Mouse (Mus musculus) urinary bladder, adult 18-20 months (tissue): Measurements from ENCODE around the gene Nol7.

ENCODE experiments used
- DNase-seq, 2 experiments: peaks; one replicate each; pipeline ENCODE4 v3.0.0; 2022; ENCODE audit warnings: low spot score in 2 of 2, mixed read lengths in 2 of 2

The Nol7 gene

DNA sequence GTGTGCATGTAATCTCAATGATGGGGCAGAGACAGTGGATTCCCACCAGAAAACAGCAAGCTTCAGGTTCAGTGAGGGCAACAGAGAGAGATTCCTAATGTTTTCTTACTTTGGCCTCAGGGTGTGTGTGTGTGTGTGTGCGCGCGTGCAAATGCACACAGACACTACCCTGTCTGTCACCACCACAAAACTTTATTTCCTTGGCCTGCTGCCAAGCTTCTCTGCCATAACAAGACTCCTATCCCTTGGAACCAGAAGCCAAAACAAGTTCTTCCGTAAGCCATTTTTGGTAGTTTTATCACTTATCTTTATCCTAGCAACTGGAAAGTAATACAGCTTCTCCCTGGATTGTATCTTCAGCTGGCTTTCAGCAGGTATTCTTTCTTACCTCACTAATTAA is 30.2 kb downstream of the Nol7 start:
- no peak for DNase-seq

DNA sequence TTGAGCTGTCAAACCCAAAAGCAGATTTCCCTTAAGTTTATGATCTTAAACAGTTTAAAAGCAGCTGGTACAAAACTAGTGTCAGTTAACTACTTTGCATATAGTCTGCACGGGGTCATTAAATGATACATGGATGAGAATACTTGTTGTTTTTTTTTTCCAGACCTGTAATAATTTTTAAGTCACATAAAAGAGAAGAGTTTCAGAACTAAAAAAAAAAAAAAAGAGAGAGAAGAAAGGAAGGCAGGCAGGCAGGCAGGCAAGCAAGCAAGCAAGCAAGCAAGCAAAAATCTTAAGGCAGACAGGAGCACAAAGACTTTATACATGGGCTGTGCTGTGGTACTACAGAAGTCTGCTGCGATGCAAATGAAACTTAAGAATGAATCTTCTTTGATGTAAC is 35.2 kb downstream of the Nol7 start:
- DNase-seq, result no peak

- DNase-seq, result no peak
Measured at GRCm38 (mm10) chr13:43440376-43440775, 42.2 kb downstream of the Nol7 start.

- DNase-seq, result no peak
Measured at GRCm38 (mm10) chr13:43442551-43442950, 44.4 kb downstream of the Nol7 start.

DNA sequence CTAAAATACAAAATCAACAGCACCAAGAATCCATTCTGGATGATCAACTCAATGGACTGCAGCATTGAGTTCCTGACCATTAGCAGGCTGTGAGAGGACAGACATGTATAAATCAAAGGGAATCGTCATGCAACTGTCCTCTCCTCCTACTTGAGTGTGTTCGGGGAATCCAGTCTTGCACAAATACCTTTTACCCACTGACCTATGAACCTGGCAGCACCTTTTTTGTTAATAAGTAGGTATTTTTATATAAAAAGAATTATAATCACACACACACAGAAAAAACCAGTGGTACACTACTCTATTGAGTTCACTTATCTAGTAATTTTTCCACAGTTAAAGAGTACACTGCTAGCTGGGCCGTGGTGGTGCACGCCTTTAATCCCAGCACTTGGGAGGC is 45.5 kb downstream of the Nol7 start:
- DNase-seq, result no peak

GRCm38 (mm10) chr13:43444717-43445116 is 46.5 kb downstream of the Nol7 start:
- no peak for DNase-seq

DNA sequence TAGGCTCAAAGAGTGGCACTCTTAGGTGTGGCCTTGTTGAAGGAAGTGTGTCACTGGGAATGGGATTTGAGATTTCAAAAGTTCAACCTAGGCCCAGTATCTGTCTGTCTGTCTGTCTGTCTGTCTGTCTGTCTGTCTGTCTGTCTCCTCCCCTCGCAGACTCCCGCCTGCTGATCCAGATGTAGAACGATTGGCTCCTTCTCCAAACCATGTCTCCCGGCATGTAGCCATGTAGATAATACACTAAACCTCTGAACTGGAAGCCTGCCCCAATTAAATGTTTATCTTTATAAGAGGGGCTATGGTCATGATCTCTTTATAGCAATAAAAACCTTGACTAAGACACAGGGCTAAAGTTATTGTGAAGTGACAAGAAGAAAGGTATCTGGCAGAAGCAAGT is 47.6 kb downstream of the Nol7 start:
- no peak for DNase-seq

- DNase-seq, result no peak
Measured at GRCm38 (mm10) chr13:43447721-43448120, 49.5 kb downstream of the Nol7 start.

DNA sequence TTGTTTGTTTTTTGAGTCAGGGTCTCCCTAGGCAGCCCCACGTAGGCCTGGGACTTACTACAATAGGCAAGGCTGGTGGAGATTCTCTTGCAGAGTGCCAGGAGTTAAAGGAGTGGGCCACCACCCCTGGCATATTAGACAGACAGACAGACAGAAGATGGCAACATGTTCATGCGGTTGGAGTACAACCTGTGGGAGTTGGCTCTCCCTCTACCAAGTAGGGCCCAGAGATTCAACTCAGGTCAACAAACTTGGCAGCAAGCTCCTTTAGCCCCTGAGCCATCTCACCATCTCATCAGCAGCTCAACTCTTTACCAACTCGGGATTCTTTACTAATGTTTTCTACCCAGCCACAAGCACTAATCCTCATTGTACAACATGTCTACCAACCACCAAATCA is 52.5 kb downstream of the Nol7 start:
- no peak for DNase-seq

DNA sequence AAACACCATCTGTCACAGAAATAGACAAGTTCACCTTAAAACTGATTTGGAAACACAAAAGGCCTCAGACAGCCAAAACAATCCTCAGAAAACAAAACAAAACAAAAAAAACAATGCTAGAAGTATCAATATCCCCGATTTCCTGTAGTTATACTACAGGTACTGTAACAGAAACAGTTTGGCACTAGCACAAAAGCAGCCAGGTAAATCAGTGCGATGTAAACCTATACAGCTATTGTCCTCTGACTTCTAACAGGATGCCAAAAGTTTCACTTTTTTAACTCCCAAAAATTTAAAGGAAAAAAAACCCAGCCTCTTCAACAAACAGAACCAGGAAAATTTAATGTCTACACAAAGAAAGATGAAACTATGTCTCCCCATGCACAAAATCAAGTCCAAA is 54.0 kb downstream of the Nol7 start:
- no peak for DNase-seq

GRCm38 (mm10) chr13:43452843-43453605 is 54.8 kb downstream of the Nol7 start:
- DNase-seq, result no peak

- DNase-seq, result no peak
Measured at GRCm38 (mm10) chr13:43454431-43454830, 56.2 kb downstream of the Nol7 start.
